Mouse (Mus musculus) cortical plate, adult 2 months (tissue): ENCODE data around the gene Tango6.

ENCODE experiments used
- CTCF ChIP-seq: fragments of 200-500 bp; IDR thresholded peaks from 2 replicates; pipeline ENCODE4 v1.5.1; 2011; ENCODE audit warnings: mild to moderate bottlenecking, control low read depth, low read length; ENCODE audit not compliant: insufficient read depth; ENCODE audit errors: extremely low read depth
- POLR2A ChIP-seq: fragments of 200-500 bp; IDR thresholded peaks from 2 replicates; pipeline ENCODE4 v1.6.1; 2011; ENCODE audit warnings: mild to moderate bottlenecking, low read length, control low read depth; ENCODE audit not compliant: insufficient read depth; ENCODE audit errors: extremely low read depth

DNA sequence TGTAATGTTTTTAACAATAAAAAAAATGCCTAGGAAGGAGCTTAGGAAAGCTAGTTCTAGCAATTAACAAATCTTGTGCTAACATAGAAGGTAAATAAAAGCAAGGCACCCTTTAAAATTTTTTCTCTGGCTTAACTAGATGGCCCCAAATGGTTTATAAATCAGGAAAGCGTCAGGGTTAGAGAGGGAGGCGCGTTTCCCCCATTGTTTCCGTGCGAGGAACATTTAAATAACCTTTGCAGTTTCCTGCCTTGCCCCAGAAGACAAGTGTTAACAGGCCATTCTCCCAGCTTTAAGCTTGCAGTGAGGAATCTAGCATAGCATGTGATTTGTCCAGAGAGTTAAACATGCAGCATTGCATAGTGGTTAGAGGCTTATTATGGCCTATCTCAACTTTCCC, 50.1 kb downstream of the Tango6 start:
- no peak for TF ChIP-seq POLR2A
- TF ChIP-seq CTCF: no peak
